Comparison of ENCODE assay signal across 9 mouse cellular contexts in the genomic region with DNA sequence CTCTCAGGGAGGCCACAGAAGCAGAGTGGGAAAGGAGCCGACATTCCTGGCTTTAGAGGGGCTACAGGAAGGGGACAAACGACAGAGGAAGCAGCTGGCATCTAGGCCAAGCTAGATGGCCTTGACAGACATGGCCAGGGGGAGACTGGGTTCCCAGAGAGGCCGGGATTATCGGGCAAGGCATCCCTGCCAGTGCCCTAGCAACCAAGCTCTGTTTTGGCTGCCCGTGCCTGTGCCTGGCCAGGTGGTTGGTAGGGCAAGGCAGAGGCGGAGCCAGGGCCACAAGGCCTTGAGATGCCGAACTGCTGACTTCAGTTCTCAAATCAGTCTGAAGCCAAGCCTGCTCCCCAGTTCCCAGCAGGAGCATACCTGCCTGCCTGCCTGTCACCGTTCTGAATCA.
DNase-seq lines count a peak whose midpoint lies in the region; TF ChIP-seq lines count a peak whose summit lies in the region.
"Had no signal": no experiment of that assay in that cellular context is flagged by ENCODE, and none has a peak within 500 bp of the region (broad histone marks: within the 10 kb centered on the region; RNA-seq: fewer than 3 reads in every experiment).

No protein-coding gene starts in this region.

- DNase-seq in kidney, adult 2 months, result peak; percentile 45
- no peak for DNase-seq in kidney, postnatal 4 days
- peak; percentile 27 for DNase-seq in brain, embryonic 14.5 days (ENCODE audit: low read depth)
- peak; percentile 74 for DNase-seq in gastrocnemius, postnatal 14 days
- peak; percentile 38 for DNase-seq in lung, postnatal 10 days
- no peak for DNase-seq in yolk sac, embryonic 10.5 days (ENCODE audit: low spot score)
- DNase-seq in urinary bladder, postnatal 25 days (ENCODE audit: low spot score), result no peak

- no peaks in the 10 kb centered on the region for H3K27me3 ChIP-seq in kidney, adult 2 months (replicated peaks; ENCODE audit: control insufficient read depth, insufficient read depth, low read length)
- H3K27me3 ChIP-seq: stomach, embryonic 15.5 days had no signal

- H3K4me3 ChIP-seq in kidney, adult 2 months (ENCODE audit: insufficient read depth, low read depth, low read length), result no peak overlapping the region
- H3K4me3 ChIP-seq: liver, embryonic 15.5 days; stomach, embryonic 15.5 days had no signal

- H3K27ac ChIP-seq in kidney, adult 2 months (ENCODE audit: insufficient read depth, low read depth, low read length), result no peak overlapping the region
- H3K27ac ChIP-seq: liver, embryonic 15.5 days; stomach, embryonic 15.5 days had no signal

- intact Hi-C loops in gastrocnemius, postnatal 14 days (cut with DNase I; ENCODE audit: low total_unique reads), result no loop called here

- no peak for TF ChIP-seq CTCF in kidney, adult 2 months (conservative IDR thresholded peaks at IDR 0.05; ENCODE audit: insufficient read depth, insufficient read length, low read depth, low read length)
- no peak for TF ChIP-seq CTCF in brain, embryonic 14.5 days (IDR thresholded peaks at IDR 0.05; ENCODE audit: borderline replicate concordance, extremely low read depth, insufficient read depth, insufficient read length)

- no peak for TF ChIP-seq POLR2A in kidney, adult 2 months (IDR thresholded peaks at IDR 0.05; ENCODE audit: low read depth, low read length)
- TF ChIP-seq POLR2A in brain, embryonic 14.5 days (IDR thresholded peaks at IDR 0.05; ENCODE audit: borderline replicate concordance, extremely low read depth, insufficient read depth, insufficient read length, poor library complexity, severe bottlenecking), result no peak

- no peaks in the 10 kb centered on the region for H3K36me3 ChIP-seq in kidney, adult 2 months (ENCODE audit: control insufficient read depth, insufficient read depth, low read length)
- H3K36me3 ChIP-seq: liver, embryonic 15.5 days; stomach, embryonic 15.5 days had no signal

- peaks cover 19% of the 10 kb centered on the region for H3K4me1 ChIP-seq in kidney, adult 2 months (ENCODE audit: control insufficient read depth, insufficient read depth, low read length)

- 48% methylated on average over 8 of the region's 8 CpGs for WGBS in kidney, adult 2 months

Comparison
In these comparisons a context has a peak if more than half of its experiments do, and no peak if none do; other contexts are left out.
1. DNase-seq: peak in kidney, adult 2 months (single experiment), brain, embryonic 14.5 days (single experiment), gastrocnemius, postnatal 14 days (single experiment) and lung, postnatal 10 days (single experiment); none in kidney, postnatal 4 days (0 of 2), yolk sac, embryonic 10.5 days (single experiment) and urinary bladder, postnatal 25 days (single experiment).